In genomic region chr11:60115024-60115538, GRCm38 (mm10) we compare ENCODE assay signal across 7 mouse cellular contexts. TPM values are rescaled to one million over a fixed set of nuclear protein-coding genes. Genes with fewer than 3 reads are reported as not detected.
A peak's percentile ranks its signal among the peaks of the same experiment; 100 is the strongest.
DNase-seq lines count a peak whose midpoint lies in the region; ATAC-seq lines count a peak whose summit lies in the region.

No protein-coding gene starts in this region.

- H3K27ac ChIP-seq in intestine, embryonic 15.5 days, result peak overlapping the region; percentile 89
- H3K27ac ChIP-seq in midbrain, embryonic 11.5 days (ENCODE audit: low read depth, low read length), result peak overlapping the region; percentile 87

- no peaks in the 10 kb centered on the region for H3K27me3 ChIP-seq in intestine, embryonic 15.5 days (replicated peaks)
- no peaks in the 10 kb centered on the region for H3K27me3 ChIP-seq in midbrain, embryonic 11.5 days (ENCODE audit: control insufficient read depth, insufficient read depth, low read length)

- no peaks in the 10 kb centered on the region for H3K36me3 ChIP-seq in intestine, embryonic 15.5 days
- H3K36me3 ChIP-seq in midbrain, embryonic 11.5 days (ENCODE audit: control insufficient read depth, insufficient read depth, low read length), result no peaks in the 10 kb centered on the region

- intact Hi-C loops in left cerebral cortex, postnatal 4 days (cut with DNase I), result no loop called here

- DNase-seq in adrenal gland, adult 8-10 months, result peak; percentile 96
- peak; percentile 76 for DNase-seq in embryo, embryonic 11.5 days (ENCODE audit: low read depth, low spot score)
- peak; percentile 96 for DNase-seq in gastrocnemius, postnatal 25 days
- peak; percentile 87 for DNase-seq in left cerebral cortex, postnatal 4 days
- DNase-seq in midbrain, embryonic 11.5 days (ENCODE audit: low spot score, missing footprints), result peak; percentile 98
- DNase-seq in right cerebral cortex, postnatal 4 days, result peak; percentile 73

- ATAC-seq in intestine, embryonic 15.5 days, result peak; percentile 95
- peak; percentile 95 for ATAC-seq in midbrain, embryonic 11.5 days (ENCODE audit: low FRiP score)

- peak overlapping the region; percentile 40 for H3K9ac ChIP-seq in intestine, embryonic 15.5 days
- peak overlapping the region; percentile 57 for H3K9ac ChIP-seq in midbrain, embryonic 11.5 days (ENCODE audit: low read length)

- peak overlapping the region; percentile 43 for H3K4me3 ChIP-seq in intestine, embryonic 15.5 days (replicated peaks)
- H3K4me3 ChIP-seq in midbrain, embryonic 11.5 days (ENCODE audit: low read depth, low read length), result peak overlapping the region; percentile 41

- peak overlapping the region; percentile 76 for H3K4me2 ChIP-seq in intestine, embryonic 15.5 days (replicated peaks)
- peak overlapping the region; percentile 82 for H3K4me2 ChIP-seq in midbrain, embryonic 11.5 days

- H3K9me3 ChIP-seq in intestine, embryonic 15.5 days, result no peaks in the 10 kb centered on the region
- H3K9me3 ChIP-seq in midbrain, embryonic 11.5 days (ENCODE audit: control insufficient read depth, low read length), result no peaks in the 10 kb centered on the region

- peaks cover 59% of the 10 kb centered on the region for H3K4me1 ChIP-seq in intestine, embryonic 15.5 days (replicated peaks)
- H3K4me1 ChIP-seq in midbrain, embryonic 11.5 days (ENCODE audit: control insufficient read depth, insufficient read depth, low read length), result peaks cover 25% of the 10 kb centered on the region

- WGBS in intestine, embryonic 15.5 days, result 0% methylated on average over 43 of the region's 43 CpGs
- WGBS in midbrain, embryonic 11.5 days, result under 1% methylated on average over 42 of the region's 43 CpGs

RNA-seq across cellular contexts. Expression of gene Rai1, which starts 10.3 kb away (rescaled TPM):
- total RNA-seq in adrenal gland, adult 8-10 months (2022), result 10 to 100 TPM; 46.6 to 87.7 (median 60.0) TPM
- total RNA-seq in gastrocnemius, postnatal 25 days (2021), result 10 to 100 TPM; 17.3 to 21.6 TPM
- 18.2 and 18.5 TPM in 2 replicates for polyA plus RNA-seq in intestine, embryonic 15.5 days (2015; fragmentation: Nextera tagmentation; extraction: Ambion mirVana)
- total RNA-seq in left cerebral cortex, postnatal 4 days (2021), result 10 to 100 TPM; 85.9 to 92.3 TPM
- polyA plus RNA-seq in midbrain, embryonic 11.5 days (2014; fragmentation: Nextera tagmentation; extraction: Ambion mirVana), result 19.0 and 23.9 TPM in 2 replicates

Comparison
In these comparisons a context has a peak if more than half of its experiments do, and no peak if none do; other contexts are left out.
1. Peak in every context shown above with its lines: DNase-seq, ATAC-seq, H3K4me3 ChIP-seq and H3K27ac ChIP-seq.